Mouse (Mus musculus) hindbrain, embryonic 16.5 days (tissue): Measurements from ENCODE around the gene Prcd. TPM values are rescaled to one million over a fixed set of nuclear protein-coding genes. Genes with fewer than 3 reads are reported as not detected.

Experiments
- polyA plus RNA-seq: library from polyadenylated mRNA; unstranded; fragments of >200 nt; fragmentation: Nextera tagmentation; extraction: Ambion mirVana; gene quantifications from 2 replicates; pipeline ENCODE4 v1.2.1, GENCODE M21; 2015

The Prcd gene
- polyA plus RNA-seq, 1 experiment from 2014 or later = 4.2 TPM

Other genes with a start within 250 kb of the Prcd start
- gene Rnf157, start 240.5 kb upstream of the Prcd start, polyA plus RNA-seq = 27.8 and 28.5 TPM in 2 replicates
- 28.3 and 35.1 TPM in 2 replicates for gene Ubald2, start 219.4 kb upstream of the Prcd start, polyA plus RNA-seq
- gene Qrich2, start 187.3 kb upstream of the Prcd start, polyA plus RNA-seq = 0.38 and 0.40 TPM in 2 replicates
- 181 and 190 TPM in 2 replicates for gene Prpsap1, start 159.3 kb upstream of the Prcd start, polyA plus RNA-seq
- gene Sphk1, start 122.6 kb upstream of the Prcd start, polyA plus RNA-seq = 10.7 and 13.9 TPM in 2 replicates
- 16.4 and 16.6 TPM in 2 replicates for gene Ube2o, start 72.1 kb upstream of the Prcd start, polyA plus RNA-seq
- 0.51 and 0.55 TPM in 2 replicates for gene Aanat, start 67.1 kb upstream of the Prcd start, polyA plus RNA-seq
- gene Rhbdf2, start 26.5 kb upstream of the Prcd start, polyA plus RNA-seq = 1.7 and 2.1 TPM in 2 replicates
- 34.4 and 37.4 TPM in 2 replicates for gene Cygb, start 779 bp downstream of the Prcd start, polyA plus RNA-seq
- gene St6galnac1, start 122.0 kb downstream of the Prcd start, polyA plus RNA-seq = not detected in 2 replicates
- 33.7 and 37.7 TPM in 2 replicates for gene Mxra7, start 174.5 kb downstream of the Prcd start, polyA plus RNA-seq
- gene Mettl23, start 189.7 kb downstream of the Prcd start, polyA plus RNA-seq = 62.6 and 62.8 TPM in 2 replicates
- gene Jmjd6, start 189.9 kb downstream of the Prcd start, polyA plus RNA-seq = 67.2 and 70.2 TPM in 2 replicates
- 52.1 and 52.7 TPM in 2 replicates for gene Mfsd11, start 198.9 kb downstream of the Prcd start, polyA plus RNA-seq
- 469 and 518 TPM in 2 replicates for gene Srsf2, start 199.6 kb downstream of the Prcd start, polyA plus RNA-seq